Mouse (Mus musculus) heart, postnatal 0 days (tissue): Measurements from ENCODE around the gene Rasgrp2. TPM values are rescaled to one million over a fixed set of nuclear protein-coding genes. Genes with fewer than 3 reads are reported as not detected.

Experiments used
- ATAC-seq: fragments of 200-750 bp; cut with Nextera tagmentation; 2 replicates; pipeline ENCODE4 v1.8.0; 2017; ENCODE audit warnings: low read depth, moderate number of reproducible peaks, moderate library complexity; ENCODE audit not compliant: insufficient read depth
- DNase-seq: peaks from one replicate; pipeline ENCODE4 v3.0.0-alpha.2; 2016; ENCODE audit warnings: low spot score
- H3K27ac ChIP-seq: fragments of 300-500 bp; sonication (generic); 2 replicates; pipeline ENCODE4 v1.5.1; 2014; ENCODE audit warnings: low read depth, mild to moderate bottlenecking
- H3K27me3 ChIP-seq: fragments of 300-500 bp; sonication (generic); 2 replicates; pipeline ENCODE4 v1.6.1; 2014; ENCODE audit warnings: low read length, mixed read lengths; ENCODE audit not compliant: control insufficient read depth, insufficient read depth
- H3K36me3 ChIP-seq: fragments of 300-500 bp; sonication (generic); replicated peaks from 2 replicates; pipeline ENCODE4 v1.6.1; 2014; ENCODE audit warnings: low read length, mixed read lengths; ENCODE audit not compliant: control insufficient read depth, insufficient read depth
- H3K4me1 ChIP-seq: fragments of 300-500 bp; sonication (generic); 2 replicates; pipeline ENCODE4 v1.6.1; 2014; ENCODE audit warnings: antibody characterized with exemption; ENCODE audit not compliant: control insufficient read depth, insufficient read depth
- H3K4me2 ChIP-seq: fragments of 300-500 bp; sonication (generic); 2 replicates; pipeline ENCODE4 v1.6.1; 2014; ENCODE audit warnings: low read depth, mild to moderate bottlenecking, low read length, moderate library complexity
- H3K4me3 ChIP-seq: fragments of 300-500 bp; sonication (generic); 2 replicates; pipeline ENCODE4 v1.5.1; 2014; ENCODE audit warnings: low read depth, low read length
- H3K9ac ChIP-seq: fragments of 300-500 bp; sonication (generic); replicated peaks from 2 replicates; pipeline ENCODE4 v1.6.1; 2014; ENCODE audit warnings: low read depth, low read length, mixed read lengths
- H3K9me3 ChIP-seq: fragments of 300-500 bp; sonication (generic); replicated peaks from 2 replicates; pipeline ENCODE4 v1.6.1; 2016; ENCODE audit warnings: low read length; ENCODE audit not compliant: control insufficient read depth
- CTCF ChIP-seq: IDR thresholded peaks from 2 replicates; pipeline ENCODE4 v1.5.1; 2016; ENCODE audit warnings: antibody characterized with exemption, control low read depth, low read depth
- EP300 ChIP-seq: IDR thresholded peaks from 2 replicates; pipeline ENCODE4 v1.6.1; 2016; ENCODE audit warnings: antibody characterized with exemption, low read depth
- WGBS: fragments of 180-500 bp; shearing (Covaris S2); extraction: QIAGEN DNeasy Blood & Tissue Kit; methylation state at CpG from one replicate; pipeline ENCODE4 v1.1.7; 2014; 5-methylcytosine and 5-hydroxymethylcytosine counted together
- polyA plus RNA-seq: library from polyadenylated mRNA; unstranded; fragments of >200 nt; fragmentation: Nextera tagmentation; extraction: Ambion mirVana; gene quantifications from 2 replicates; pipeline ENCODE4 v1.2.1, GENCODE M21; 2015
- total RNA-seq: library from RNA; depleted of rRNA; stranded (reverse); fragments of >200 nt; gene quantifications from 2 replicates; pipeline ENCODE4 v1.2.3, GENCODE M21; 2014; ENCODE audit warnings: low replicate concordance

The Rasgrp2 gene
- total and polyA plus RNA-seq, 2 experiments from 2014 or later: 55.5 to 55.6 TPM

- ATAC-seq (no peak), DNase-seq (no peak)
- Histone ChIP-seq H3K36me3 (peaks cover 25% of the 10 kb centered on the region), H3K4me2 (peak overlapping the region; percentile 99; the same call in 1 of the 2 replicates), H3K27ac (peak overlapping the region; percentile 52; the same call in 1 of the 2 replicates), H3K9ac (no peak overlapping the region), H3K27me3 (no peaks in the 10 kb centered on the region), H3K9me3 (no peaks in the 10 kb centered on the region), H3K4me1 (peaks cover 26% of the 10 kb centered on the region), H3K4me3 (no peak overlapping the region)
- 81% methylated on average over 22 of the region's 22 CpGs for WGBS
- TF ChIP-seq EP300 (no peak), CTCF (no peak)
These were observed 1.4 kb upstream of the Rasgrp2 start for GRCm38 (mm10) chr19:6397582-6398249.

GRCm38 (mm10) chr19:6398447-6399284, 474 bp upstream of the Rasgrp2 start:
- Histone ChIP-seq H3K27me3 (no peaks in the 10 kb centered on the region), H3K4me2 (peak overlapping the region; percentile 99), H3K9me3 (no peaks in the 10 kb centered on the region), H3K4me1 (peaks cover 26% of the 10 kb centered on the region), H3K27ac (peak overlapping the region; percentile 61), H3K9ac (peak overlapping the region; percentile 73; the same call in 1 of the 2 replicates), H3K4me3 (peak overlapping the region; percentile 71), H3K36me3 (peaks cover 16% of the 10 kb centered on the region)
- ATAC-seq (peak; percentile 57), DNase-seq (peak; percentile 46)
- WGBS: under 1% methylated on average over 39 of the region's 39 CpGs
- TF ChIP-seq CTCF (no peak), EP300 (no peak)

GRCm38 (mm10) chr19:6400096-6401086, 1.3 kb downstream of the Rasgrp2 start:
- peak overlapping the region; percentile 99 for H3K4me2 ChIP-seq
- 3% methylated on average over 29 of the region's 29 CpGs for WGBS
- ATAC-seq (no peak), DNase-seq (no peak)
- peak overlapping the region; percentile 61 for H3K27ac ChIP-seq
- no peaks in the 10 kb centered on the region for H3K9me3 ChIP-seq
- H3K9ac ChIP-seq: peak overlapping the region; percentile 73
- peaks cover 26% of the 10 kb centered on the region for H3K4me1 ChIP-seq
- peaks cover 8% of the 10 kb centered on the region; the same call in 1 of the 2 replicates for H3K36me3 ChIP-seq
- peak; percentile 7; the same call in 1 of the 2 replicates for TF ChIP-seq CTCF
- no peak for TF ChIP-seq EP300
- no peaks in the 10 kb centered on the region for H3K27me3 ChIP-seq
- H3K4me3 ChIP-seq: peak overlapping the region; percentile 71

GRCm38 (mm10) chr19:6401131-6401815, 2.1 kb downstream of the Rasgrp2 start:
- H3K4me2 ChIP-seq: peak overlapping the region; percentile 99
- H3K27me3 ChIP-seq: no peaks in the 10 kb centered on the region
- H3K27ac ChIP-seq: peak overlapping the region; percentile 49
- TF ChIP-seq EP300: peak; percentile 41; the same call in 1 of the 2 replicates
- TF ChIP-seq CTCF: peak; percentile 71
- H3K9me3 ChIP-seq: no peaks in the 10 kb centered on the region
- no peak overlapping the region; the same call in 1 of the 2 replicates for H3K9ac ChIP-seq
- H3K4me1 ChIP-seq: peaks cover 26% of the 10 kb centered on the region
- H3K4me3 ChIP-seq: peak overlapping the region; percentile 71
- DNase-seq (peak; percentile 72), ATAC-seq (peak; percentile 47)
- peaks cover 2% of the 10 kb centered on the region; the same call in 1 of the 2 replicates for H3K36me3 ChIP-seq
- under 1% methylated on average over 32 of the region's 32 CpGs for WGBS
